Mouse (Mus musculus) fibroblast of lung, adult 2 months (primary cell): ENCODE data around the gene Tmem182.

Experiments
- DNase-seq: peaks from one replicate; pipeline ENCODE4 v3.0.0-alpha.2; 2011; ENCODE audit warnings: low read depth

Tmem182 gene

DNA sequence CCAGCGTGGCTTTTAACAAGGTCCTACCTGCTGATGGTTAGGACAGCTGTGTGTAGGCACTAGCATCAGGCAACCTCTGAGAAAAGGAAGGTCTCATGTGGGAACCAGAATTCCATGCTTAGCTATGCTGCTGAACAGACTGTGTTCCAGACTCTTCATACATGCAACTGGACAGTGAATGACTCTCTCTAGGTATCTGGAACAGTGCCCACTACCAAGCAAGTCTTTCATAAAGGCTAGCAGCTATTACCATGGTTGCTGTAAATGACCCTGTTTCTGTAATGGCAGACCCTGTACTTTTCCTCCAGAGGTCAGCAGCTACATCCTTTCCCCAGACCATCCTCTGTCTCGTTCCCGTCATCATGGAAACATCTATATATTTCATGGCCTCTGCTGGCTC, 61.7 kb downstream of the Tmem182 start:
- DNase-seq, result no peak

DNA sequence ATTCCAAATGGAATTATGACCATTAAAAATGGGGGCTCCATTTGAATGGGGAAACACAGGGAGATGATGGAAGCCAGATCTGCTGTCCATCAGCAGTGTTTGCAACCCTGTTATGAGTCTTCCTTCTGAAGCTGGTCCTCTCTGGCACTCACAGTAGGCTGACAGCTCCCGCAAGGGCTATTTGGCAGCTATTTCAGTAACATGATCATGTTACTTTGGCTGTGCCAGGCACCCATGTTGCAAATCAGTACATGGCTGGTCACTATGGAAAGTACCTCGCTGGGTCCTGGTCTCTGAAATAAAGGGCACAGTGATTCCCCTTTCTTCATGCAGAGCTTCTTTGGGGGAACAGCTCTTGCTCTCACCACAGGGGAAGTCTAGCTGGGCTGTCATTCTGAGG, 62.2 kb downstream of the Tmem182 start:
- DNase-seq, result no peak

DNA sequence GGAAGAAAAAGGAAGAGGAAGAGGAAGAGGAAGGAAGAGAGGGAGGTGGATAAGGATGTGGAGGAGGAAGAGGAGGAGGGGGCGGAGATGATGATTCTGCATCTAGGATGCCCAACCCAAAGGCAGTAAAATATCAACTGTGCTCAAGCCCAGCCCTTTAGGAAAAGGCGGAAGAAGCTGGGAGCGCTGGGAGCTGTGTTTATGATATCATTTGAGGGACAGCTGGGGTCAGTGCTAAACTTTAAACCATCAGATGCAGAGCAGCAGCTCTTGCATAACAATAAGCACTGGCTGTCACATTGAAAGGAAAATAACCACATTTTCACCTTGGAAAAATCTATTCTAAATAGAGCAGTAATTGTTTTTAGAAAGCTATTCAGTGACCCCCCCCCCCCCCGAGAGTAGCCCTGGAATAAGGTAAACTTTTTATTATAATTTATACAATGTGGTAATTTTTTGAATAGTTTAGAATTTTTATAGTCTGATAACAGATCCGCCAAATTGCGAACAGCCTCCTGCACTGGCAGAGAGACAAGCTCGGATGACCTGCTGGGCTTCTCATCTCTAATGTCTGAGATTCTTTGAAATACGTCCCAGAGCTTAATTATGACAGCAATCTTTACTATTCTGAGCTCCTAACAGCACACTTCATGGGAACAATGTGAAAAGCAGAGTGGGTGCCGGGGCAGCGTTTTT, 68.5 kb downstream of the Tmem182 start:
- DNase-seq, result no peak

DNA sequence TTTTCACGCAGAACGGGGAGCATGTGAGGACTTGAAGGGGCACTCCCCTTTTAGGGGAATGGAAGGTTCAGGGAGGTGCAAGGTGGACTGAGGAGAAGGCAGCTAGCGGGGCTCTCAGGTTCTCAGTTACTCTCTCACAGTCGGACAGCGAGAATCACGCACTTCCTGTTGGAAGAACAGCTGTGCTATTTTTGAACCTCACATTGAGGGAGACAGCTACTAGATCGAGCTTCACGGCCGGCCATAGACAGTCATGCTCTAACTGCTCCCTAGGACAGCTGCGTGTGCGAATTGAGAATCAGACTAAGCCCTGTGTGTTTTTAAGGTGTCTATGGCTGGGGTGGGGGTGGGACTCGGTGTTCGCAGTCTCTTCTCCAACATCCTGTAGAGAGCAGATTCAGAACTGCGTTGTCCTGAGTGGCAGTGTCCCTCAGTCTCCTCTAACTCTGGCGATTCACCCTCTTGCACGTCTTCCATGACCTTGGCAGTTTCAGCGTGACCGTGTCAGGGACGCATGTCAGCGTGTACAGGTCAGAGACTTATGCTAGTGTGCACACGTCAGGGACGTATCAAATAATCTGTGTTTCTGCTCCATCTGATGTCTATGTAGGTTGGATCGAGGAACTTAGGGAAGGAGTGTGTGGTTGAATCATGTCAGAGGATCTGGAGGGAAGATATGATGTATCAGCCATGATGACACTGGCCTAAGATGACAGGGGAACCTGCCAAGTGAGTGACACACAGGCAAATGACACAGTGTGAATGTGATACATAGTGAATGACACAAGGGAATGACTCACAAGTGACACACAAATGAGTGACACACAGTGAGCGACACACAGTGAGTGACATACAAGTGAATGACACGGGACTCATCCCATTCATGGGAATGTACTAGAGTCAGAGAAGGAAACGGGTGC, 69.3 kb downstream of the Tmem182 start:
- DNase-seq, result no peak

DNA sequence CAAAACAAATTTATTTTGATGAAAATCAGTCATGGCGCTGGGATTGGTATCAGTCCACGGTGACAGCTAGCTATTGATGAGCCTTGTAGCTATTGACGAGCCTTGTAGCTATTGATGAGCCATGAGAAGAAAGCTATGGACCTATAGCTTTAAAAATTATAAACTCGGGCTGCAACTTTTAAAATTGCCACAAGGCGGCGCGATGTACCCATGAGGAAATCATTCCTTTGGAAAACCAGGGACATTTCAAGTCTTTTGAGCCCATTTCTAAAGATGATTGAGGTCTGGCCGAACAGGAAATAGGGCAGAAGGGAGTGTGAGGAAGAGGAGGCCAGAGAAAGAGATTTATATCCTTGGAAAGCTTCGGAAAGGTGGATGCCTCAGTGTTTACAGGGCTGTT, 73.7 kb downstream of the Tmem182 start:
- DNase-seq, result no peak

DNA sequence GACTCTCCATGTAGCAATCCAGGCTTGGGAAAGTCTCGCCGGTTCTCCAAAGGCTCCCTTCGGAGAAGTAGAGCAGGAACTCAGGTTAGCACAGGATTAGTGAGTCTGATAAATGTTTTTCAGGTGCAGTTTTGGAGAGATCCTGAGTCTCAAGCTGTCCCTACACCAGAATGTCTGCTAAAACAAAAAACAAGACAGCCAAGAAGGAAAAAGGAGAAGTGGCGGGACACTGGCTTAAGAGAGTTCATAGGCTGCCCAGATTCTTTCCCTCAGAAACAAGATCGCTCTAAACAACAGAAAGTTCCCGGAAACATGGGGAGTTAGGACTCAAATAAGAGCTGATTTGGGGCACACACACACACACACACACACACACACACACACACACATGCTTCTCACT, 74.1 kb downstream of the Tmem182 start:
- DNase-seq, result no peak

DNA sequence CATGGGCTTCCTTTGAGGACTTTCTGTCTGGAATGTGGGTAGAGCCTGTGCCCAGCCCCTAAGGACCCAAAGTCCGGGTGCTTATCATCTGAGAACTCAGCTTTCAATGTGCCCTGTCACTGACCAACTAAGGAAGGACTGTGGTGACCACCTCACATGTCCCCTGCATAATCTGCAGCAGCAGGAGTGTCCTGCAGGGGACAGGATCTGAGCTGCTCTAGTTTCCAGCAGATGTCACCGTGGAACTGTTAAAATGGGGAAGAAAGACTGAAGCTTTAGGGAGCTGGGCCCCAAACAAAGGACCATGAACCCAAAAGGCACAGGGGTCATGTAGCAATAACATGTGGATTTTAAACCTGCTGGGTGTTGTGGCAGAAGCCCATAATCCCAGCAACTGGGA, 75.1 kb downstream of the Tmem182 start:
- DNase-seq, result no peak

DNA sequence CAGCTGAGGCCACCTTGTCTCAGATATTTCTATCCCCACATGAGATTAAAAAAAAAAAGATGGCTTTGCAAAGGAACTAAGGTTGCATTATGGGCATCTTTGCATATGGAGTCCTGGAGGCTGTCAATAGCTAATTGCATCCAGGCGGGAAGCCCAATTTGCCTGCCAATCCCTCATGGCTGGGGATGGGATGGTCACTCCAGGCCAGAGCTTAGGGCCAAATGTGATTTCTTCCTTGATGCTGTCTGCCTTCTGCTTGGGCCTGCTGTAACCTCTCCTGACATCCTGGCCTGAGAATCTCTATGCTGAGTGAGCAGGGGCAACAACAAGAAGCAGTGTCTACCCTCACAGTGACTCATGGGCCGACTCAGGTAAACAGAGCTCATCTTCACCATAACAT, 78.5 kb downstream of the Tmem182 start:
- no peak for DNase-seq

DNA sequence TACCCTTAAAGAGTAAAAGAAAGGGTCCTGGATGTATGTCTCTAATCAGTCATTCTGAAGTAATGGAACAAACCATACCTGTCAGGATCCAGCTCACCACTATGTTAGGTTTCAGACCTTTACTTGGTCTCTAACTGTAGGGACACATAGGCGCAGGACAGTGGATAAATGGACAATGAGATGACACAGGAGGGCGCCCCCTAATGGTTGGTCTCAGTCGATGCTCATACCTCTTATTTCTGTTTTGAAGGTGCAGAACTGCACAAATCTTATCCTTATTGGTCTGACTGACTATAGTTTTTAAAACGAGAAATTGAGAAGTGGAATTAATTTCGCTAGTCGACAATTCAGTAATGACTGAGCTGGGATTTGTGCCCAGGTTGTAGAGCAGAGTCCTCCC, 79.5 kb downstream of the Tmem182 start:
- DNase-seq, result no peak

DNA sequence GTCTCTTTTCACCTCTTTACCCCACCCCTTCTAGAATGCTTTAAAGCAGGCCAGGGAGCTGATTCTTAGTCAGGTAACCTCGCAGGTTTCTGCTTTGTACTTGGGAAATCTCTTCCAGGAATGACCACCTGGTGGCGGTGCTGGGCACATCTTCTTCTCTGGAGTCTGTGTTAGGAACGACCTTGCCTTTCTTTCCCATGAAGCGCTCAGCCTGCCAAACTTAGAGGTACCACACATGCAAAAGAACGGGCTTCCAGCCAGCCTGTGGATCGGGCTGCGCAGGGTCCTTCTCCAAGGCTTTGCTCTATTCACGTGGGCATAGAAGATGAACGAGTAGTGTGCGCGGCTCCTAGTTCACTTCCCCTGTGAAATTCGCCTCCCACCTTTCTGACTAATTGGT, 82.3 kb downstream of the Tmem182 start:
- DNase-seq, result peak; percentile 22

DNA sequence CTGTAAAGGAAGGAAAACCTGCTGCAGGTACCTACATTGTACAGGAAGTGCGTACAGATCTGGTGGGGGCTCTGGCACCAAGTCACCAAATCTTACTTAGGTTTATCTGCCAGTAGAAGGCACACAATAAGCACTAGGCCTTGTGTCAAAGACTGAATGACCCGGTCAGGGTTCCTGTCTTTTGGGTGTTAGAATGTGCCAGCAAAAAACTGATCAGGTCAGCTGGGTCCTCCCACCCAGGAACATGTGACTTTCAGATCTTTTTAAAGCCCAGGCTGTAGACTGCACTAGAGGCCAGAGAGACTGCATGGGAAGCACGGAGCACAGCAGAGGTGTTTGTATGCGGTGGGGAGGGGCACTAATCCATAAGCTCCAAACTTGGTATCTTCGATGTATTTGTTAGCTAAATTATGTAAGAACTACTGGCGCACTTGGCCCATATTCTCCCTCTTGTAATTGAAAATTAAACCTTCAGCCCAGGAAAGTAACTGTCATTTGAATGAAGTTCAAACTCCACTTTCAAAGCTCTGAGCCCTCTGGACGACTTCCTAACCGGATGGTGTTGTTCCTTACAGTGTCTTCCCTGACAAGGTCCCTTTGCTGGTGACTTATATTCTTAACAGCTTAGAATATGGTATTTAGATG, 83.1 kb downstream of the Tmem182 start:
- DNase-seq, result no peak

DNA sequence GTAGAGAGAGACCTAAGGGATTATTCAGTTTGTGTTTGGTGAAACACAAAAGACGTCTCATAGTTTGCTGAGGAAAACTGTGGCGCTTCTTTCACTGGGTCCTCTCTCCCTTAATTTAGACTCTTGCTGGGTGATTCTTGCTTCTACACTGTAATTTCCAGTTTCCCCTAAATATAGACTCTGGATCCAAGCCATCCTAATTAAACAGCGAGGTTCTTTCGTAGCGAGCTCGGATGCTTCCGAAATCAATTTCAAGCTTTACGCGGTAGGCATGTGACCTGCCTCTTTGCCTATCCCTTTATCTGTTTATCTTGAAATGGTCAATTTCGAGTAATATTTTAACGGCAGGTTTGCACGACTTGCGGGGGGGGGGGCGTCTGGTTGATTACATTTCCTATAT, 84.2 kb downstream of the Tmem182 start:
- DNase-seq, result no peak

DNA sequence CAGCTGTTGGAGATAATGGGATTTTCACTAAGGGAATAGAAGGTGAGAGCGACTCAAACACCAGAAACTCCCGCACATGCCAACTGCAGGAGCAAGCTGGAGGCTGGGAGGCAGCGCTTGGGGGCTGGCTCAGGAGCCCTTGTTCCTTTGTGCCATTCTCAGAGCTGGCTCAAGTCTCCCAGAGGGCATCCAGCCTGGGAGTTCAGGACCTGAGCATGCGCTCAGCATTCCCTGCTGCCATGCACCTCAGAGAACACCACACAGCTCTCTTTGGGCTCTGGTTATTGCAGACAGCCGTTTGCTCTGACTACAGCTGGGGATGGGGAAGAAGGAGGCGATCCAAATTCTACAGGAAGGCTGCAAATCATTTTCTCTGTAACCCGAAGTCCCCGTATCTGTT, 84.8 kb downstream of the Tmem182 start:
- DNase-seq, result no peak

DNA sequence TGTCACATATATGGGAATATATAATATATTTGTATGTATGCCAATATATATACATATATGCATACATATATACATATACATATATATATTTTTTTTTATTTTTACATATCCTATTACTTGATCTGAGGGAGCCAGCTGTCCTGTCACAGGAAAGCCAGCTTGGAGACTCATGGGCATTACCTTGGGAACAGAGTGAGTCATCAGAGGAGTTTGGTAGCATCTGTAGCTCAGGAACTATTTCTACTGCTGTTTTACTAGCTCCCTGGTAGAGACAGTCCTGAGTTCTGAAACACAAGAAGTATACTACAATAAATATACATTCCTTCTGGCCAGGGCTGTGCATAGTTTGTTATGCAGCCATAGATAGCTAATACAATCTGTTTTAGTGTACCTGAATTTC, 98.3 kb downstream of the Tmem182 start:
- DNase-seq, result no peak
